Mouse (Mus musculus) C2C12 (cell line): ENCODE results near the gene Inpp5k.

Source experiments
- CTCF ChIP-seq: IDR thresholded peaks from one replicate; pipeline ENCODE4 v1.5.1; 2011; ENCODE audit not compliant: control insufficient read depth, insufficient read depth, insufficient read length
- USF1 ChIP-seq: IDR thresholded peaks from one replicate; pipeline ENCODE4 v1.6.1; 2011; ENCODE audit warnings: low read depth, mild to moderate bottlenecking, control low read depth, moderate library complexity

GRCm38 (mm10) chr11:75614769-75615168, 16.0 kb upstream of the Inpp5k start:
- TF ChIP-seq USF1 (no peak), CTCF (no peak)
